Mouse (Mus musculus): ENCODE measurements at regions not wholly inside any gene's neighbourhood (a gene's known extent, or its start where the extent isn't known, plus 50 kb on each side); places are given as distances from the start of the nearest gene placed in this dataset.

GRCm38 (mm10) chr3:148228002-148228707 is 762.2 kb downstream of the Adgrl2 start:
- no peak for DNase-seq (ENCODE audit: extremely low read depth, insufficient read length, low spot score)

DNA sequence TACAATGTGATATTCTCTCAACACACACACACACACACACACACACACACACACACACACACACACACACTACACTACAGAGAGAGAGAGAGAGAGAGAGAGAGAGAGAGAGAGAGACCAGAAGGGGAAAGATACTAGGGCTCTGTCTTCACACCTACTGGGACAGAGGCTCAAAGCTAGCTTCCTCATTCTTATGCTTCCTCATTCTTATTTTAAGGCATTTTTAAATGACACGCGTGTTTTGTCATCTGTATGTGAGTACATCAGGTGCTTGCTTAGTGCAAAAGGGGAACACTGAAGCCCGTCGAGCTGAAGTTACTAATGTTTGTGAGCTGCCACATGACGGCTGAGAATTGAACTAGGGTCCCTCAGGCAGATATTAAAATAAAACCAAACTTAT is 769.5 kb downstream of the Adgrl2 start:
- no peak for DNase-seq (ENCODE audit: extremely low read depth, insufficient read length, low spot score)

GRCm38 (mm10) chr3:148220024-148220590 is 770.2 kb downstream of the Adgrl2 start:
- no peak for DNase-seq (ENCODE audit: extremely low read depth, insufficient read length, low spot score)

GRCm38 (mm10) chr3:148202148-148202547 is 788.2 kb downstream of the Adgrl2 start:
- DNase-seq (ENCODE audit: extremely low read depth, insufficient read length, low spot score): no peak

- DNase-seq (ENCODE audit: extremely low read depth, insufficient read length, low spot score): no peak
These were observed 803.7 kb downstream of the Adgrl2 start for GRCm38 (mm10) chr3:148186704-148187103.

DNA sequence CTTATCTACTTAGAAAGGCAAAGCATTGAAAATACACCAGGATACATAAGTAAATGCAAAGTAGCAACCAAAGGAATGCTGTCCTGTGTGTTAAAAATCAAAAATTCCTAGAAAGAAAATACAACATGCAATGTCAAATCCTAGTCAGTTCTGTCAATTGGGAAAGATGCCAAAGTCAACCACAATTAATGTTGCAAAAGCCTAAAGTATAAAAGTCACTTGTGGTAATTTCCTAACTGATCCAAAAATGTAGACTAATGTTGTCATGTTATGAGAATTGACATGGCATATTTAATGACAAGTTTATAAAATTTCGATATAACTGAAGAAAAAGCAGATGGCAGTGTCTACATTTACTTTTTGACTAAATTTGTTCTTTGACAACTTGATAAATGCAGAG is 822.8 kb downstream of the Adgrl2 start:
- no peak for DNase-seq (ENCODE audit: extremely low read depth, insufficient read length, low spot score)

- DNase-seq (ENCODE audit: extremely low read depth, insufficient read length, low spot score): no peak
These were observed 831.3 kb downstream of the Adgrl2 start for GRCm38 (mm10) chr3:148159059-148159458.

- DNase-seq (ENCODE audit: extremely low read depth, insufficient read length, low spot score): no peak
These were observed 831.8 kb downstream of the Adgrl2 start for GRCm38 (mm10) chr3:148158533-148158932.

GRCm38 (mm10) chr3:148143776-148144175 is 846.6 kb downstream of the Adgrl2 start:
- DNase-seq (ENCODE audit: extremely low read depth, insufficient read length, low spot score): no peak

DNA sequence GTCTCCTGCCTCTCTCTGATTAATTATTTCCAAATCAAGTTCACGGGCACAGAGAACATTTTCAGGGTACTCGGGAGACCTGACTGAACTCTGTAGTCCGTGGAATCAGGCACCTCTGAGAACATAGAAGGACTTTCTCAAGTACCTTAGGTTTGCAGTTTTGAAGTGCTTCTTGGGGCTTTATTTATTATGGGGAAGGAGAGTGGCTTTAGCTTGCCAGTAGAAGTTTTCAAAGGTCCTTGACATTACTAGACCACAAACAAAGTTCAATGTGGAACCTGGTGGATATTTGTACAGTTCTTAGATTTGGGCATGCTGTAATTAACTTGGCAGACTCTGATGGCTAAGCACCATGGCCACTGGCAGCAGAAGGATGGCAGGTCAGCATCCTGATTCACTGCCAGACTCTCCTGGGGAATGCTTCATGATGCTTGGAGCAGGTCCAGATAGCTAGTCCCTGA is 853.5 kb downstream of the Adgrl2 start:
- no peak for DNase-seq (ENCODE audit: extremely low read depth, insufficient read length, low spot score)

DNA sequence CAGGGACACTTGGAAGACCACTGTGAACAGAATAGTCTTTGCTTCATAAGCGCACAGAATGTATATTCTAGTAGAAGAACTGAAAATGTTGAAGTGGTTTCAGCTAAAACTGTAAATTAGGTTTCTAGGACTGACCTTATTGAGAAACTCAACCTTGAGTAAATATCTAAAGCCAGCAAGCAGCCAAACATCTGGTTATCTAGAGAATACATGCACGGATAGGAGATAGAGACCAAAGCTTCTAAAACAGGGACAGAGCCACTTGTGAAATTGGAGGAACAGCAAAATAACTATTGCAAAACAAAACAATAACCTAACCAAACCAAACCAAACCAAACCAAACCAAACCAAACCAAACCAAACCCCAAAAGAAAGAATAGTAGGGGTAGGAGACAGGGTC is 855.7 kb downstream of the Adgrl2 start:
- DNase-seq (ENCODE audit: extremely low read depth, insufficient read length, low spot score): no peak

GRCm38 (mm10) chr3:148115576-148115975 is 874.8 kb downstream of the Adgrl2 start:
- no peak for DNase-seq (ENCODE audit: extremely low read depth, insufficient read length, low spot score)

DNA sequence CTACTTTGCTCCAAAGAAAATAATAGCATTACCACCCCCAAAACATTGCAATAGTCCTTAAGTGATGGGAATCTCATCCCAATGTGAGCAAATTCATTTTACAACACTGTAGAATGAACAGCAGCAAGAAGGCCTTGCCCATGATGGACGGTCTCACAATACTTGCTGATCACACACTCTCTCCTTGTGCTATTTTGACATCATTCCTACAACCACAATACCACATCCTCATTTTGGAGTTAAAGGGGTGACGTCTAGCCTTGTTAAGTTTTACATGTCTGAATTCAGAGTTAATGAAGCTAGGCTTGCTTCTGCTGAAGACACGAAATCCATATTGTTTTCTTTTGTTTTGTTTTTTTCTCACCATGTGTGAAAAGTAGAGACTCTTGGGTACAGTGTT is 878.2 kb downstream of the Adgrl2 start:
- no peak for DNase-seq (ENCODE audit: extremely low read depth, insufficient read length, low spot score)

GRCm38 (mm10) chr3:148107031-148107430 is 883.3 kb downstream of the Adgrl2 start:
- DNase-seq (ENCODE audit: extremely low read depth, insufficient read length, low spot score): peak; percentile 4

DNA sequence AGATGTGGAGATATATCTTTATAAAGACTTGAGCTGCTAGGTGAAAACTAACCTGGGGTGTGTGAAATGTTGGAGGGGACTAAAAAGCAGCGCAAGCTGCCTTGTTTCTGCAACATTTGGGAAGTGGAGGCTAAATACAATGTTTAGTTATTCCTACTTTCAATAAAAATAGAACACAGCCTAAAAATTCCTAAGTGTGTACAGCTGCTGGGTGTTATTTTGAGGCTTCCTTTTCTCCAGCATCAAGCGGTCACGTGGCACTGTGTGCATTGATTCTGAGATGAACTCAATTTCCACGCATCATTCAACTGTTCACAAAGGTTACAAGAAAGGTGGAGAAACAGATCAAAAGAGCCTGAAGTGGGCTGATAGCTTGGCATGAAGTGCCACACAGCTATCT is 896.4 kb downstream of the Adgrl2 start:
- DNase-seq (ENCODE audit: extremely low read depth, insufficient read length, low spot score): no peak

DNA sequence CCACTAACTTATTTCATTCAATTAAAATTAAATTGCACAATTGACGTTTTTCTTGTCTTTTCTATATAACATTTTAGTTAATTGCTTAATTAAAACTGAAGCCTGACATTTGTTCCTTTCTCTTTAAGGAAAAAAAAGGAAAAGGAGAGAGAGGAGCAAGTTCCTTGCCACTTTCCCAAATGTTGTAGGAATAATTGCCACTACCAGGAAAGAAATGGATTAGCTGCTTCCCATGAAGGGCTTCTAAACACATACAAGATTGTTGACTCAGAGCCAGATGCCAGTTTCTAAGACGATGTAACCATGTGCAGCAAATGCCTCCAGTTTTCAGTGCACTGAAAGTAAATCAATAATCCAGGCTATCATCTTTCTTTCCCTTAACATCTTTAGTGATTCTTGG is 914.5 kb downstream of the Adgrl2 start:
- DNase-seq (ENCODE audit: extremely low read depth, insufficient read length, low spot score): no peak

GRCm38 (mm10) chr3:148066701-148067100 is 923.7 kb downstream of the Adgrl2 start:
- DNase-seq (ENCODE audit: extremely low read depth, insufficient read length, low spot score): no peak

GRCm38 (mm10) chr3:148056074-148056473 is 934.3 kb downstream of the Adgrl2 start:
- no peak for DNase-seq (ENCODE audit: extremely low read depth, insufficient read length, low spot score)

- no peak for DNase-seq (ENCODE audit: extremely low read depth, insufficient read length, low spot score)
These were observed 937.8 kb downstream of the Adgrl2 start for GRCm38 (mm10) chr3:148052516-148052915.

- no peak for DNase-seq (ENCODE audit: extremely low read depth, insufficient read length, low spot score)
These were observed 942.1 kb downstream of the Adgrl2 start for GRCm38 (mm10) chr3:148048247-148048646.

- DNase-seq (ENCODE audit: extremely low read depth, insufficient read length, low spot score): no peak
These were observed 957.8 kb downstream of the Adgrl2 start for GRCm38 (mm10) chr3:148032532-148032931.

DNA sequence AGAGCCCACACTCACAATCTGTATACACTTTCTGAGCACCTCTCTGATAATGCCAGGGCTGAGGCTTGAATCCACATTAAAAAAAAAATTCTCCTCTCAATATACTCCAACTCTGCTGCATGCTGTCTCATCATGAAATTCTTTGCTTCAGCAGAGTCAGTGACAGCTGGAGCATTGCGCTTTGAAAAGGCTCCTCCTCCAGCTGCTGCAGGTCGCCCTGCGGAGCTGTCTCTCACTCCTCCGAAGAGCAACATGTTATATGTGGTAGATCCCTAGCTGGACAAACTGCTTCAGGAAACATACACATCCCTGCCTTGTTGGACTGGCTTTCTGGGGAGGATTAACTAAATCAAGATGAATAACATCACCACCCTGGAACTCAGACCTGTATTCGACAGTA is 984.5 kb downstream of the Adgrl2 start:
- DNase-seq (ENCODE audit: extremely low read depth, insufficient read length, low spot score): no peak

Measured in 3134 (cell line).